25 mouse cellular contexts compared by ENCODE assay signal in genomic region chr16:29065961-29066360, GRCm38 (mm10).
DNase-seq lines count a peak whose midpoint lies in the region; ATAC-seq and TF ChIP-seq lines count a peak whose summit lies in the region.
"Had no signal": no experiment of that assay in that cellular context is flagged by ENCODE, and none has a peak within 500 bp of the region (broad histone marks: within the 10 kb centered on the region; RNA-seq: fewer than 3 reads in every experiment).

No protein-coding gene starts in this region.

- no peaks in the 10 kb centered on the region for H3K27me3 ChIP-seq in lung, postnatal 0 days (replicated peaks; ENCODE audit: insufficient read depth, low read length)
- no peaks in the 10 kb centered on the region for H3K27me3 ChIP-seq in neural tube, embryonic 15.5 days (replicated peaks)
- H3K27me3 ChIP-seq: forebrain, embryonic 12.5 days; heart, embryonic 13.5 days; hindbrain, embryonic 15.5 days had no signal

- no peak overlapping the region for H3K27ac ChIP-seq in gastrocnemius, adult 2 months
- H3K27ac ChIP-seq in lung, postnatal 0 days (ENCODE audit: low read length): no peak overlapping the region
- no peak overlapping the region for H3K27ac ChIP-seq in neural tube, embryonic 15.5 days (replicated peaks)
- H3K27ac ChIP-seq: embryonic facial prominence, embryonic 10.5 days; forebrain, embryonic 12.5 days; heart, embryonic 13.5 days; hindbrain, embryonic 15.5 days had no signal

- intact Hi-C loops in gastrocnemius, adult 2 months (cut with DNase I): no loop called here

- no peak for TF ChIP-seq EP300 in lung, postnatal 0 days (IDR thresholded peaks at IDR 0.05)

- no peak overlapping the region for H3K4me3 ChIP-seq in gastrocnemius, adult 2 months
- H3K4me3 ChIP-seq in lung, postnatal 0 days (ENCODE audit: low read depth, low read length): no peak overlapping the region
- no peak overlapping the region for H3K4me3 ChIP-seq in neural tube, embryonic 15.5 days (replicated peaks)
- H3K4me3 ChIP-seq: embryonic facial prominence, embryonic 10.5 days; erythroblast, embryonic 14.5 days; forebrain, embryonic 12.5 days; heart, embryonic 13.5 days; hindbrain, embryonic 15.5 days had no signal

- no peak overlapping the region for H3K4me2 ChIP-seq in lung, postnatal 0 days (replicated peaks; ENCODE audit: low read depth, low read length)
- no peak overlapping the region for H3K4me2 ChIP-seq in neural tube, embryonic 15.5 days
- H3K4me2 ChIP-seq: forebrain, embryonic 12.5 days; heart, embryonic 13.5 days; hindbrain, embryonic 15.5 days had no signal

- WGBS in lung, postnatal 0 days: 62% methylated on average over 3 of the region's 3 CpGs
- 54% methylated on average over 3 of the region's 3 CpGs for WGBS in neural tube, embryonic 15.5 days

- no peaks in the 10 kb centered on the region for H3K4me1 ChIP-seq in lung, postnatal 0 days (ENCODE audit: insufficient read depth, low read depth, low read length)
- no peaks in the 10 kb centered on the region for H3K4me1 ChIP-seq in neural tube, embryonic 15.5 days
- H3K4me1 ChIP-seq: embryonic facial prominence, embryonic 10.5 days; forebrain, embryonic 12.5 days; heart, embryonic 13.5 days; hindbrain, embryonic 15.5 days had no signal

- peak; percentile 8 to 80 for DNase-seq in adrenal gland, adult (ENCODE audit: inconsistent age in 2 of 2, low spot score in 1 of 2)
- DNase-seq in adrenal gland, postnatal 4 days (ENCODE audit: low spot score in 2 of 2): no peak
- peak; percentile 24 for DNase-seq in gastrocnemius, adult 2 months
- DNase-seq in gastrocnemius, postnatal 10 days: no peak
- DNase-seq in lung, postnatal 0 days (ENCODE audit: low spot score): peak; percentile 42
- no peak for DNase-seq in lung, postnatal 36 days
- peak; percentile 2 for DNase-seq in fibroblast of lung, adult 2 months (ENCODE audit: low read depth)
- DNase-seq: B cell, adult 2 months; cerebellum, adult 18-20 months; cerebellum, adult 9-11 months; gastrocnemius, postnatal 36 days; heart, adult 11 months; heart, postnatal 36 days; kidney, adult 11 months had no signal

- no peaks in the 10 kb centered on the region for H3K36me3 ChIP-seq in lung, postnatal 0 days (ENCODE audit: insufficient read depth, low read length)
- no peaks in the 10 kb centered on the region for H3K36me3 ChIP-seq in neural tube, embryonic 15.5 days
- H3K36me3 ChIP-seq: embryonic facial prominence, embryonic 10.5 days; forebrain, embryonic 12.5 days; G1E; heart, embryonic 13.5 days; hindbrain, embryonic 15.5 days had no signal

- H3K9me3 ChIP-seq in lung, postnatal 0 days (ENCODE audit: low read length): no peaks in the 10 kb centered on the region
- no peaks in the 10 kb centered on the region for H3K9me3 ChIP-seq in neural tube, embryonic 15.5 days (replicated peaks)
- H3K9me3 ChIP-seq: embryonic facial prominence, embryonic 10.5 days; forebrain, embryonic 12.5 days; heart, embryonic 13.5 days; hindbrain, embryonic 15.5 days had no signal

- ATAC-seq in lung, postnatal 0 days: peak; percentile 35
- ATAC-seq in neural tube, embryonic 15.5 days (ENCODE audit: low FRiP score): no peak
- ATAC-seq: activated CD4-positive, CD25-positive, alpha-beta regulatory T cell, adult 4 months; CD4-positive, CD25-positive, alpha-beta regulatory T cell, adult 4 months; forebrain, embryonic 16.5 days; Patski had no signal

- no peak for TF ChIP-seq CTCF in gastrocnemius, adult 2 months (IDR thresholded peaks at IDR 0.05)
- no peak for TF ChIP-seq CTCF in lung, postnatal 0 days (IDR thresholded peaks at IDR 0.05)

- no peak overlapping the region for H3K9ac ChIP-seq in lung, postnatal 0 days (replicated peaks; ENCODE audit: low read depth)
- H3K9ac ChIP-seq in neural tube, embryonic 15.5 days (replicated peaks): no peak overlapping the region
- H3K9ac ChIP-seq: forebrain, embryonic 12.5 days; heart, embryonic 13.5 days; hindbrain, embryonic 15.5 days had no signal

Comparison
In these comparisons a context has a peak if more than half of its experiments do, and no peak if none do; other contexts are left out.
1. DNase-seq: peak in adrenal gland, adult (2 of 2), gastrocnemius, adult 2 months (single experiment), lung, postnatal 0 days (single experiment) and fibroblast of lung, adult 2 months (single experiment); none in adrenal gland, postnatal 4 days (0 of 2), gastrocnemius, postnatal 10 days (single experiment) and lung, postnatal 36 days (single experiment).